Mouse (Mus musculus) midbrain, embryonic 12.5 days (tissue): ENCODE data around the gene Pde4d. TPM values are rescaled to one million over a fixed set of nuclear protein-coding genes. Genes with fewer than 3 reads are reported as not detected.

ENCODE experiments used
- ATAC-seq: fragments of 200-750 bp; cut with Nextera tagmentation; 2 replicates; pipeline ENCODE4 v1.8.0; 2017; ENCODE audit warnings: low read depth, moderate TSS enrichment, moderate library complexity; ENCODE audit not compliant: low FRiP score
- H3K27ac ChIP-seq: fragments of 300-500 bp; sonication (generic); replicated peaks from 2 replicates; pipeline ENCODE4 v1.5.1; 2016; ENCODE audit warnings: mild to moderate bottlenecking
- H3K27me3 ChIP-seq: fragments of 300-500 bp; sonication (generic); 2 replicates; pipeline ENCODE4 v1.6.1; 2016; ENCODE audit warnings: mild to moderate bottlenecking
- H3K36me3 ChIP-seq: fragments of 300-500 bp; sonication (generic); 2 replicates; pipeline ENCODE4 v1.6.1; 2016
- H3K4me1 ChIP-seq: fragments of 300-500 bp; sonication (generic); 2 replicates; pipeline ENCODE4 v1.6.1; 2016
- H3K4me2 ChIP-seq: fragments of 300-500 bp; sonication (generic); replicated peaks from 2 replicates; pipeline ENCODE4 v1.6.1; 2016; ENCODE audit warnings: mild to moderate bottlenecking, moderate library complexity
- H3K4me3 ChIP-seq: fragments of 300-500 bp; sonication (generic); 2 replicates; pipeline ENCODE4 v1.5.1; 2016; ENCODE audit warnings: mild to moderate bottlenecking
- H3K9ac ChIP-seq: fragments of 300-500 bp; sonication (generic); replicated peaks from 2 replicates; pipeline ENCODE4 v1.6.1; 2016; ENCODE audit warnings: mild to moderate bottlenecking, moderate library complexity
- H3K9me3 ChIP-seq: fragments of 300-500 bp; sonication (generic); 2 replicates; pipeline ENCODE4 v1.6.1; 2016; ENCODE audit warnings: mild to moderate bottlenecking
- WGBS: fragments of 180-500 bp; shearing (Covaris S2); methylation state at CpG from one replicate; pipeline ENCODE4 v1.1.7; 2016; 5-methylcytosine and 5-hydroxymethylcytosine counted together
- polyA plus RNA-seq: library from polyadenylated mRNA; unstranded; fragments of >200 nt; fragmentation: Nextera tagmentation; extraction: Ambion mirVana; gene quantifications from 2 replicates; pipeline ENCODE4 v1.2.1, GENCODE M21; 2016

Pde4d gene
- polyA plus RNA-seq, 1 experiment from 2014 or later, result 21.4 TPM

GRCm38 (mm10) chr13:109665803-109666403, 1216.2 kb downstream of the Pde4d start:
- H3K4me2 ChIP-seq, result no peak overlapping the region
- H3K4me3 ChIP-seq, result no peak overlapping the region
- 91% methylated on average over 10 of the region's 10 CpGs for WGBS
- ATAC-seq, result no peak
- H3K27me3 ChIP-seq, result no peaks in the 10 kb centered on the region
- H3K4me1 ChIP-seq, result peaks cover 11% of the 10 kb centered on the region; the same call in 1 of the 2 replicates
- H3K36me3 ChIP-seq, result no peaks in the 10 kb centered on the region
- no peaks in the 10 kb centered on the region for H3K9me3 ChIP-seq
- peak overlapping the region; percentile 54 for H3K27ac ChIP-seq
- H3K9ac ChIP-seq, result no peak overlapping the region

- Histone ChIP-seq H3K4me3 (no peak overlapping the region), H3K9ac (no peak overlapping the region), H3K27me3 (no peaks in the 10 kb centered on the region), H3K9me3 (no peaks in the 10 kb centered on the region), H3K27ac (no peak overlapping the region), H3K36me3 (no peaks in the 10 kb centered on the region), H3K4me1 (peaks cover 11% of the 10 kb centered on the region; the same call in 1 of the 2 replicates), H3K4me2 (no peak overlapping the region)
- no peak for ATAC-seq
- 83% methylated on average over 4 of the region's 4 CpGs for WGBS
Observed at GRCm38 (mm10) chr13:109669965-109670364, 1220.2 kb downstream of the Pde4d start.

DNA sequence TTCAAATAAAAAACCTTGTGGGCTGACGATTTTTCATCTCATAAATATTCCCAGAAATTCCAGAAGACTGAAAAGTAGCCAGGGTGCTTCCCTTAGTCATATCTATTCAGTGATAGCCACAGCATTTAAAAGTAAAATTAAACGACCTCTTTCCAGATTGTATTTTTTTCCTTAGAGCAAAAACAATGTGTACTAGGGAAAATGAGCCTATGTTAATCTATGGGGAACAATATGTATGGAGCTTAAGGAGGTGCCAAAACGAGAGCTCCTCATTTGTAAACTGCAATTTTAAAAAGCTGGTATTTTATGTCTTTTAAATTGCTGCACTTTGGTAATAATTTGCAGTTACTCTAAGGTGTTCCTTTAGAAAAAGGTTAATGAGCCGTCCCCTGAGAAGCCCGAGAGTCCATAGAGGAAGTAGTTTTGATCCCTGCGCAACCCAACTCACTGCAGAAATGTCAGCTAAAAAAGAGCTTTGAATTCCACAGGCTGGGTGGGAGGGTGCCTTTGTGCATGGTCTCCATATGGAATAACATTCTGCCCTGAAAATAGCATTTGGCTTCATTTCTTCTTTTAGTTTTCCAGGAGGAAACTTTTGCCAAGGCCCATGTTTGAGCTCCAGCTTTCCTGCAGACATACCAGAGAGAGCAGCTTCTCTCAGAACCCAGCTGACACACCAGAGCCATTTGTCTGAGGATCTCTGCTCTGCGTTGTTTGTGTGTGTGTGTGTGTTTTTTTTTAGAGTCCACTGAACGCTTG, 1222.0 kb downstream of the Pde4d start:
- H3K4me1 ChIP-seq, result no peaks in the 10 kb centered on the region
- no peak overlapping the region for H3K27ac ChIP-seq
- H3K9ac ChIP-seq, result no peak overlapping the region
- no peaks in the 10 kb centered on the region for H3K36me3 ChIP-seq
- no peaks in the 10 kb centered on the region for H3K9me3 ChIP-seq
- ATAC-seq, result no peak
- no peak overlapping the region for H3K4me3 ChIP-seq
- no peaks in the 10 kb centered on the region for H3K27me3 ChIP-seq
- 68% methylated on average over 8 of the region's 8 CpGs for WGBS
- H3K4me2 ChIP-seq, result no peak overlapping the region

DNA sequence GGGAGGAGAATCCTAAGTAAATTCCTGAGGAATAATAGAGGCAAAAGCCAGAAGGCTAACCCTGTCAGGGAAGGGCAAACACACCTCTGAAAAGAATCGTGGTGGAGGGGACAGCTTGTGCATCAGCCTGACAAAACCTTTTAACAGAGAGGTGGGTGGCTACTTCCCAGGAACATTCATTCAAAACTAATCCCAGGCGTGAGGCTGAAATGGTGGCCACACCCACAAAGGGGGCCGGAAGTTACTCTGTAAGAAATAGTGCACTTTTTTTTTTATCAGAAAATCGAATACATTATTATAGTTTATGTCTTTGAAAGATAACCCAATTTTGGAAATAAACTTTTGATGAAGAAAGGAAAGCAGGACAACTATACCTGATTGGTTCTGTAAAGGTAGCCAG, 1227.3 kb downstream of the Pde4d start:
- 43% methylated on average over 4 of the region's 4 CpGs for WGBS
- no peaks in the 10 kb centered on the region for H3K36me3 ChIP-seq
- H3K27ac ChIP-seq, result no peak overlapping the region
- H3K9me3 ChIP-seq, result no peaks in the 10 kb centered on the region
- H3K4me1 ChIP-seq, result no peaks in the 10 kb centered on the region
- no peak overlapping the region for H3K9ac ChIP-seq
- H3K4me2 ChIP-seq, result no peak overlapping the region
- no peak overlapping the region for H3K4me3 ChIP-seq
- ATAC-seq, result no peak
- H3K27me3 ChIP-seq, result no peaks in the 10 kb centered on the region

DNA sequence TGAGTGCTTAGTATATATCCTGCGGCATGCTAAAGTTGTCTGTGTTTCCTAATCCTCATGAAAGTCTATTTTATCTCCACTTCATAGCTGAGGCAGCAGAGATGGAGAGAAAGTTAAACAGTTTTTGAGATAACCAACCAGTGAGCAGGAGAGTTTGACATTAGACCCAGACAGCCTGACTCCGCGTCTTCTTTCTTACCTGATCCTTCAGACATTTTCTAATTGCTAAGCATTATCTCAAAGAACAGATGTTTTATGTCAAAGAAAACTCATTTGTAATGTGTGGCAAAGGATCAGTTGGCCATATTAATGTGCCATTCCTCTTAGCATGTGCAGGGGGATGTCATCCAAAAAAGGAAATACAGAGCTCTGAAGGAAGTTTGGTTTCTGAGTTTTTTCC, 1227.9 kb downstream of the Pde4d start:
- no peak for ATAC-seq
- Histone ChIP-seq H3K4me3 (no peak overlapping the region), H3K27me3 (no peaks in the 10 kb centered on the region), H3K36me3 (no peaks in the 10 kb centered on the region), H3K9ac (no peak overlapping the region), H3K27ac (no peak overlapping the region), H3K4me2 (no peak overlapping the region), H3K4me1 (no peaks in the 10 kb centered on the region), H3K9me3 (no peaks in the 10 kb centered on the region)
- WGBS, result 93% methylated on average over 3 of the region's 3 CpGs

DNA sequence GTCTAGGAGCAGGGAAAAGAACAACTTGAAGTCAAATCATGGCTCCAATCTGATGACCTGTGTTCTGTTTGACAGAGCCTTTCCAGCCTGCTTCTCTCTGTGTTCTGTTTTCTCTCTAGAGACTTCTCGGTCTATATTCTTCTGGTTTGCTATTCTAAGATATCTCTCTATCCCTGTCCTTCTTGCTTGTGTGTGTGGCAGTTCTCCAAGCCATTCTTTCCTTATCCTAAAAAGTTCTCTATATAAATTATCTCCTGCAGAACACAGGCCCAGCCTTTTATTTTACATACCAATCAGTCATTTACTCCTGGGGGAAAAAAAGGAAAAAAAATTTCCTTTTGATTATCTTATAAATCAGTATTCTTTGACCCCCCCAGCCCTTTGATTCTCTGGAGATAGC, 1229.2 kb downstream of the Pde4d start:
- Histone ChIP-seq H3K4me2 (no peak overlapping the region), H3K27me3 (no peaks in the 10 kb centered on the region), H3K4me1 (0 out of 2 replicates have a peak, but pooled peaks cover 2% of the 10 kb centered on the region), H3K4me3 (no peak overlapping the region), H3K27ac (no peak overlapping the region), H3K9me3 (no peaks in the 10 kb centered on the region), H3K36me3 (no peaks in the 10 kb centered on the region), H3K9ac (no peak overlapping the region)
- ATAC-seq, result no peak
- 85% methylated on average over 1 of the region's 1 CpGs for WGBS

DNA sequence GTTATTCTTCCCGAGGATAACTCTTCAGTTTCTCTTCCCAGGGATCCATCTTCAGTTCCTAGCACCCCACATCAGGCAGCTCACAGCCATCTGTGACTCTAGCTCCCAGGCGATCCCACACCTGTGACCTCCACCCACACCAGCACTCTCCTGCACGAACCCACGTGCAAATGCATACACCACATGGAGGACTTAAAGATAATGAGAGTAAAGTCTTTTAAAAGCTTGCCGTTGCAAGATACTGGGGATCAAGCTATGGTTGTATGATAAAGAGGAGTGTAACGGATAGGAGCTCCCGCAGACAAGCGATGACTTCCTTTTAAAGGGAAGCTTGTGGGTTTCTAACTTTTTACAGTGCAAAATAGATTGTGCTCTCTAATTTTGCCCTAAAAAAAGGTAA, 1230.5 kb downstream of the Pde4d start:
- H3K27me3 ChIP-seq, result no peaks in the 10 kb centered on the region
- no peak for ATAC-seq
- no peak overlapping the region for H3K9ac ChIP-seq
- no peak overlapping the region for H3K4me3 ChIP-seq
- no peak overlapping the region for H3K4me2 ChIP-seq
- 90% methylated on average over 8 of the region's 8 CpGs for WGBS
- H3K27ac ChIP-seq, result no peak overlapping the region
- 0 out of 2 replicates have a peak, but pooled peaks cover 2% of the 10 kb centered on the region for H3K4me1 ChIP-seq
- H3K36me3 ChIP-seq, result no peaks in the 10 kb centered on the region
- no peaks in the 10 kb centered on the region for H3K9me3 ChIP-seq

DNA sequence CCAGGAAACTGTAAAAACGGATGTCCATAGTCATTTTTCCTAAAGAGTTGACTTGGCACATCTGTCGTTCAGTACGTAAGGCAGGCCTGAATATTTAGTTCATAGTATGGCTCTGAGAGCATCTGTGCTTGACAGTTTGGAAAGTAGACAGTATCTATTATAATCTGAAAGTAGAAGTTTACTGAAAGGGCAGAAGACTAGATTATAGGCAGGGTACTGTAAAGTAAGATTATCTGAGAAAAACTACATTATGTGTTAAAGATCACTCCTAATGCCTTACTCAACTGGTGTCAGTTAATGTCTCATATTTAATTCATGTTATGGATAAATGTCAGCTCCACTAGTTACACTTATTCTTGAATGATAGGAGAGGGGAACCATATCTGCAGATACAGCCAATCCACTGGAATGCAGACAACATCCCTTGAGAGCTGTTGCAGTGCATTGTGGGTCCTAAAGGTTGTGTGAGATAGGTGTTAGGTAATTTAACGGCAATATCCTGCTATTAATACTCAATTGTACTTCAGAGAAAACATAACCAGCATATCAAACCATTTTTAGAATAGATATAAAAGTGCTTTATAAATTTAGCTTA, 1232.0 kb downstream of the Pde4d start:
- ATAC-seq, result no peak
- Histone ChIP-seq H3K9me3 (no peaks in the 10 kb centered on the region), H3K4me3 (no peak overlapping the region), H3K9ac (no peak overlapping the region), H3K27ac (no peak overlapping the region), H3K4me2 (no peak overlapping the region), H3K27me3 (no peaks in the 10 kb centered on the region), H3K4me1 (0 out of 2 replicates have a peak, but pooled peaks cover 2% of the 10 kb centered on the region), H3K36me3 (no peaks in the 10 kb centered on the region)
- 90% methylated on average over 4 of the region's 4 CpGs for WGBS

DNA sequence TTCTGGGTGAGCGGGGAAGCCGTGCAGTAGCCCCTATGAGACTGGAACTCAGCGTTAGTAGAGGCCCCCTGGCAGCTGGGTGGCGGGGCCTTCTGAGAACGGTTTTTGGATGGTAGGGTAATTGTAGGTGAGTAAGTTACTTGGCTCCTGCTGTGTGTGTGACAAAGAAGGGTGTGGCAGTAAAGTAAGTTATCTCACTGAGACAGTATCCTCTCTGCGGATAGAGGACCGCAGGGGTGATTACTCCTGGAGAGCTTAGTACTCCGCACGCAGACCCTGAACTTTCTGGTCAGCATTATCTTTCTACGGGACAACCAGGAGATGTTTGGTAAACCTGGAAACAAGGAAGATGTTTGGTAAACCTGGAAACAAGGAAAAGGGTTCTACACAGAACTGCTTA, 1233.3 kb downstream of the Pde4d start:
- no peak overlapping the region for H3K9ac ChIP-seq
- ATAC-seq, result no peak
- no peak overlapping the region for H3K4me2 ChIP-seq
- no peaks in the 10 kb centered on the region for H3K27me3 ChIP-seq
- H3K9me3 ChIP-seq, result no peaks in the 10 kb centered on the region
- H3K36me3 ChIP-seq, result no peaks in the 10 kb centered on the region
- WGBS, result 79% methylated on average over 10 of the region's 10 CpGs
- H3K27ac ChIP-seq, result no peak overlapping the region
- H3K4me3 ChIP-seq, result no peak overlapping the region
- 0 out of 2 replicates have a peak, but pooled peaks cover 2% of the 10 kb centered on the region for H3K4me1 ChIP-seq

DNA sequence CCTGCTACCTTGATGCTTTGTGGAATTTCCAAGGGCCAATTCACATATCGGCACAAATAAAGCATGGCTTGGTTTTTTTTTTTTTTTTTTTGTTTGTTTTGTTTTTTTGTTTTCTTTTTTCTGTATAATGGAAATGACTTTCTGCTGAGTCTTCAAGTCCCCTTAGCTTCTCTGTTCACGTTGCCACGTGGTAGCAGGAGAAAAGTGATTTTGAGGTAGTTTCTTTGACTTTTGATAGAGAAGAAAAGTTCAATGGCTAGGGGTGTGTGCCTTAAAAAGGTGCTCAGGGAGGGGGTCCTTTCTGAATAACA, 1235.2 kb downstream of the Pde4d start:
- no peaks in the 10 kb centered on the region for H3K27me3 ChIP-seq
- H3K4me1 ChIP-seq, result 0 out of 2 replicates have a peak, but pooled peaks cover 2% of the 10 kb centered on the region
- H3K27ac ChIP-seq, result peak overlapping the region; percentile 60; the same call in 1 of the 2 replicates
- H3K4me2 ChIP-seq, result peak overlapping the region; percentile 88
- peak overlapping the region; percentile 59 for H3K9ac ChIP-seq
- no peaks in the 10 kb centered on the region for H3K9me3 ChIP-seq
- H3K36me3 ChIP-seq, result no peaks in the 10 kb centered on the region
- ATAC-seq, result no peak; the same call in 1 of the 2 replicates
- WGBS, result 17% methylated on average over 3 of the region's 3 CpGs
- peak overlapping the region; percentile 48 for H3K4me3 ChIP-seq

DNA sequence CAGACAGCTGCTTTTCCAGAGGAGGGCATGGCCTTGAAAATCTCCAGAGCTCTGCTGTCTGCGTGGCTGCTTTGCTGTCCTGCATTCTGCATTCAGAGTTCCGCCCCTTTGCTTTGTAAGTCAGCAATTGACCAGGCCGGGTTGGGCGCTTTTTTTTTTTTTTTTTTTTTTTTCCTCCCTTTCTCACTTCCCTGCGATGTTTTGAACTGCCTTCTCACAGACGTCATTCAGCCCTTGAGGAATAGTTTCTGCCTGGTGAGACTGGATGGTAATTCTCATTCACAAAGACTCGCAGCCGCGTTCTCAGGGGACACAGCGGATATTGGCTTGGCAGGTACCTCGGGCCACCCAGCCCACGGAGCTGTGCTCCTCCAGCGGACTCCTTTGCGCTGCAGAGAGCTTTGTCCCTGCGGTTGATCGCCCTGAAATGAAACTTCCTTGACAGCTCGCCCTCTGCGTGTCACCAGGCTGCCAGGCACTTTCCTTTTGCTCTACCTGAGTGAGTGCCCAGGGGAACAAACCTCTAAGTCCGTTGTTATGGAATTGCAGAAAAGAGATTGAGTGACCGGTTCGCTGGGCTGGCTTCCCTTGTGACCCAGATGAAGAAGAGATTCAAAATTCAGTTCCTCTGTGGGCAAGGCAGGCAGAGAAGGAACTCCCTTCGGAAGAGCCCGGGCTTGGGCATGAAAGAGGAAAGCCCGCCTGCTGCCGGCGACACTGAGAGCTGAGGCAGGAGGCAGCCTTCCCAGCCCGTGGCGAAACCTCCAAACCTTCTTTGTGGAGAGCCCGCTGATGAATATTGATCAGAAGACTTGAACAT, 1235.8 kb downstream of the Pde4d start:
- peak overlapping the region; percentile 88 for H3K4me2 ChIP-seq
- peak; percentile 76 for ATAC-seq
- H3K9ac ChIP-seq, result peak overlapping the region; percentile 59
- H3K27ac ChIP-seq, result peak overlapping the region; percentile 60
- 0 out of 2 replicates have a peak, but pooled peaks cover 2% of the 10 kb centered on the region for H3K4me1 ChIP-seq
- H3K36me3 ChIP-seq, result no peaks in the 10 kb centered on the region
- no peaks in the 10 kb centered on the region for H3K9me3 ChIP-seq
- peak overlapping the region; percentile 48 for H3K4me3 ChIP-seq
- WGBS, result under 1% methylated on average over 29 of the region's 29 CpGs
- no peaks in the 10 kb centered on the region for H3K27me3 ChIP-seq
